Mouse (Mus musculus): ENCODE measurements around the gene Sec16a. TPM values are rescaled to one million over a fixed set of nuclear protein-coding genes. Genes with fewer than 3 reads are reported as not detected.
A peak's percentile ranks its signal among the peaks of the same experiment; 100 is the strongest.

The Sec16a gene
- polyA plus RNA-seq, 1 experiment from 2014 or later: 23.2 TPM

DNA sequence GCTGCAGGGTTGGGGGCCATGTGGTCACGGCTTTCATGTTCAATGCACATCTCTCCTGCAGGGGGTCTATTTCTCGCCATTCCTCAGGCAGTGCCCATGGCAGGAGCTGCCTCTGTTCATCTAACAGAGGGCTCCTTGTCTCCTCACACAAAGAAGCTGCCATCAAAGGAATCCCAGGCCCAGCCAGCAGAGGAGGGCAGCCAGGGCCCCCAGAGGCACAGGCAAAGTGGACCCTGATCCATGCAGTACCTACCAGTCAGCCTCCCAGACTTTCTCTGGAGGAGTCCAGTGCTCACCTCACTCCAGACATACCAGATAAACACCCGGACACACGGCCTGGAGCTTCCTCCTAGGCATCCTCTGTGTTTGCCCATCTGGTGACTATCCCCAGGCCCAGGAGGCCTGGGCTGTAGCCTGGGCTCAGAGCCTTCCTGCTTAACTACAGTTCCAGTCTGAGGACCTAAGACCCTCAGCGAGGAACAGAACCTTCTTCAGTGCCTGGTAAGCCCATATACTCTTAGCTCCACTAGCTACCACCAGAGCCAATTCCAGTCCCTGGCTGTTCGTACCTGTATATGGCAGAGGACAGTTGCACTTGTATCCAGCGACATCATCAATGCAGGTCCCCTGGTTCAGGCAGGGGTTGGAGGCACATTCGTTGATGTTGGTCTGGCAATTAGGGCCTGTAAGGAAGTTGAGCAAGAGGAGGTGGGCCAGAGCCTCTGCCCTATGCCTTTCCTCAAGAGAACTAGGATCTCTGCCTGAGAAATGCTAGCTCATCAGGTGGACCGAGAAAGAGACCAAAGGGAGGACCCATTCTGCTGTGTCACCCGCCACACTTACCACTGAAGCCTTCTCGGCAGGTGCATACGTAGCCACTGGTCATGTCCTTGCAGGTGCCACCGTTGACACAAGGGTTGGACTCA lies 30.8 kb upstream of the Sec16a start:
- peak overlapping the region; percentile 38 for H3K9ac ChIP-seq (ENCODE audit: low read length)
- no peaks in the 10 kb centered on the region for H3K27me3 ChIP-seq (ENCODE audit: control insufficient read depth, insufficient read depth, low read depth, low read length)
- no peak overlapping the region for H3K4me3 ChIP-seq (ENCODE audit: low read length)
- peaks cover 2% of the 10 kb centered on the region; the same call in 1 of the 2 replicates for H3K4me1 ChIP-seq (replicated peaks; ENCODE audit: control insufficient read depth, insufficient read depth, low read length)
- H3K9me3 ChIP-seq (ENCODE audit: control insufficient read depth, low read length): no peaks in the 10 kb centered on the region
- H3K36me3 ChIP-seq (ENCODE audit: control insufficient read depth, insufficient read depth, low read length): peaks cover 72% of the 10 kb centered on the region
- no peak overlapping the region for H3K4me2 ChIP-seq (ENCODE audit: low read depth, low read length)
- 66% methylated on average over 13 of the region's 13 CpGs for WGBS
- peak overlapping the region; percentile 89 for H3K27ac ChIP-seq (ENCODE audit: low read length)
- ATAC-seq (ENCODE audit: low read depth): no peak

- Histone ChIP-seq H3K36me3 (ENCODE audit: control insufficient read depth, insufficient read depth, low read length) (peaks cover 72% of the 10 kb centered on the region), H3K27ac (ENCODE audit: low read length) (peak overlapping the region; percentile 89), H3K4me2 (ENCODE audit: low read depth, low read length) (no peak overlapping the region), H3K9me3 (ENCODE audit: control insufficient read depth, low read length) (no peaks in the 10 kb centered on the region), H3K4me1 (replicated peaks; ENCODE audit: control insufficient read depth, insufficient read depth, low read length) (peaks cover 2% of the 10 kb centered on the region; the same call in 1 of the 2 replicates), H3K4me3 (ENCODE audit: low read length) (no peak overlapping the region), H3K27me3 (ENCODE audit: control insufficient read depth, insufficient read depth, low read depth, low read length) (no peaks in the 10 kb centered on the region), H3K9ac (ENCODE audit: low read length) (peak overlapping the region; percentile 38)
- 29% methylated on average over 9 of the region's 9 CpGs for WGBS
- peak; percentile 73 for ATAC-seq (ENCODE audit: low read depth)
Measured at GRCm38 (mm10) chr2:26474789-26475504, 29.9 kb upstream of the Sec16a start.

DNA sequence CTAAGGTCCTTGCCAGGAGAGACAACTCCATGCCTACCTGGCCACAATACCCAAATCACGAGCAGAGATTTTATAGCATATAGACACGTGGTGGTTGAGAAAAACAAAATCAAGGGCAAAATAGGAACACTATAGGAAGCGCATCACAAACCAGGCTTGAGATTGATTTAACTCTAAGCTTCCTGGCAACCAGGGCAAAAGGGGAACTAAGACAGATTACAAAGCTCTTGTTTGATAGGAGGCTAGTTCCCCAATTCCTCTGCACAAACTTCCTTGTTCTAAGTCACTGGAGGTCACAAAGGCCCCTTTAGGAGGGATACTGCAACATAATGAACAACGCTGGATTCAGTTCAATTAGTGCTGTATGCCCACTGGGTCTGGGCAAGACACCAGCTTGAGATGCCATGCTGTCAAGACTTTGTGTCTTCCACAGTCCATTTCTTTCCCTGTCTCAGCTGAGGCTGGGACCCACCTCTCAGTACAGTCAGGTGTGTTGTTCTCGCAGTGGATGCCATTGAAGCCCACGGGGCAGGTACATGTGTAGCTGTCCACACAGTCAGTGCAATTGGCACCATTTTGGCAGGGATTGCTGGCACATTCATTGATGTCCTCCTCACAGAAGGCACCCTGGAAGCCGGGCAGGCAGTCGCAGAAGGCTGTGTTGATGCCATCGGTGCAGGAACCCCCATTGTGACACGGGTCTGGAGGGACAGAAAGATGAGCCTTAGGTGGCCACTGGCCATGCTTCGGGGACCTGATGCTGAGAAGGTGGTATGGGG lies 27.5 kb upstream of the Sec16a start:
- H3K27me3 ChIP-seq (ENCODE audit: control insufficient read depth, insufficient read depth, low read depth, low read length): no peaks in the 10 kb centered on the region
- H3K27ac ChIP-seq (ENCODE audit: low read length): no peak overlapping the region
- H3K9me3 ChIP-seq (ENCODE audit: control insufficient read depth, low read length): no peaks in the 10 kb centered on the region
- peaks cover 71% of the 10 kb centered on the region for H3K36me3 ChIP-seq (ENCODE audit: control insufficient read depth, insufficient read depth, low read length)
- ATAC-seq (ENCODE audit: low read depth): no peak
- WGBS: 90% methylated on average over 11 of the region's 11 CpGs
- H3K4me1 ChIP-seq (replicated peaks; ENCODE audit: control insufficient read depth, insufficient read depth, low read length): peaks cover 2% of the 10 kb centered on the region; the same call in 1 of the 2 replicates
- H3K9ac ChIP-seq (ENCODE audit: low read length): no peak overlapping the region
- no peak overlapping the region for H3K4me2 ChIP-seq (ENCODE audit: low read depth, low read length)
- no peak overlapping the region for H3K4me3 ChIP-seq (ENCODE audit: low read length)

DNA sequence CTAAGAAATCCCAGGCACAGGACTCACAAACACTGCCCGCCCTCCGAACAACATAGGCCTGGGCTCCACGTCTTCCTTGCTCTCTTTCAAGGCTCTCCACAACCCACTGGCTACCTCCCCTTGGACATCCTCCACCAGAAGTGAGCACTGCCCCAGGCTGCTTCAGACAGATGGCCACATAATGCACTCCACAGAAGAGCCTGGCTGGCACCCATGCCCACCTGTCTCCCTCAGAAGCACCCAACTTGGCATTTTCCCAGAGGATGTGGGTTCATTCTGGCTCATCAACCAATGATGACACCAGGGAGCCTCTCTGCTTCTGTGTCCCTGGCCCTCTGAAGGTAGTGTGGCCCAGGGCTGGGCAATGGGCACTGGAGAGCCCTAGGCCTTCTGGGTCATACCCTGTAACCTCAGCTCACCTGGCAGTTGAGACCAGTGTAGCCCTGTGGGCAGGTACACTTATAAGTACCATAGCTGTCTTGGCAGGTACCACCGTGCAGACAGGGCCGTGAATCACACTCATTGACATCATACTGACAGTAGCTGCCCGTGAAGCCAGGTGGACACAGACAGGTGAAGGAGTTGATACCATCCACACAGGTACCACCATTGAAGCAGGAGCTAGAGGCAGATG lies 26.8 kb upstream of the Sec16a start:
- no peaks in the 10 kb centered on the region for H3K27me3 ChIP-seq (ENCODE audit: control insufficient read depth, insufficient read depth, low read depth, low read length)

DNA sequence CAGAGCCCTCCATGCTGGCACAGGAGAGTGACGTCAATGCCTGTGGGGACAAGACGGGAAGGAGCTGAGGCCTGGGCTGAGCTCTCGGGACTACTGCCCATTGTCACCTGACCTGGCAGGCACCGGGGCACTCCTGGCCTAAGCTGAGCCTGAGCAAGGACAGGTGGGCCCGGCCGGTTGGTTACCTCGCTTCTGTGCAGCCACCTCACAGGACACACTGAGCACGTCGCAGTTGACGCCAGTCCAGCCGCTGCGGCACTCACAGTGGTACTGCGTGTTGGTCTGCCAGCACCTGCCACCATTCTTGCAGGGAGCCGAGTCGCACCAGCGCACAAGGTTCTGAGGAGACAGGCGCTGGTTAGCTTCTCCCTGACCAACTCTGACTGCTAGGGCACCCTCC lies 26.0 kb upstream of the Sec16a start:
- Histone ChIP-seq H3K9ac (ENCODE audit: low read length) (no peak overlapping the region), H3K4me2 (ENCODE audit: low read depth, low read length) (no peak overlapping the region), H3K27me3 (ENCODE audit: control insufficient read depth, insufficient read depth, low read depth, low read length) (no peaks in the 10 kb centered on the region), H3K4me3 (ENCODE audit: low read length) (no peak overlapping the region), H3K27ac (ENCODE audit: low read length) (no peak overlapping the region), H3K36me3 (ENCODE audit: control insufficient read depth, insufficient read depth, low read length) (peaks cover 76% of the 10 kb centered on the region), H3K4me1 (replicated peaks; ENCODE audit: control insufficient read depth, insufficient read depth, low read length) (peaks cover 2% of the 10 kb centered on the region; the same call in 1 of the 2 replicates), H3K9me3 (ENCODE audit: control insufficient read depth, low read length) (no peaks in the 10 kb centered on the region)
- WGBS: 86% methylated on average over 17 of the region's 17 CpGs
- ATAC-seq (ENCODE audit: low read depth): no peak

More for the DNA sequence above, 26.8 kb upstream of the Sec16a start:
- ATAC-seq (ENCODE audit: low read depth): no peak
- 87% methylated on average over 6 of the region's 6 CpGs for WGBS
- H3K9me3 ChIP-seq (ENCODE audit: control insufficient read depth, low read length): no peaks in the 10 kb centered on the region
- peaks cover 74% of the 10 kb centered on the region for H3K36me3 ChIP-seq (ENCODE audit: control insufficient read depth, insufficient read depth, low read length)
- H3K9ac ChIP-seq (ENCODE audit: low read length): no peak overlapping the region
- peaks cover 2% of the 10 kb centered on the region; the same call in 1 of the 2 replicates for H3K4me1 ChIP-seq (replicated peaks; ENCODE audit: control insufficient read depth, insufficient read depth, low read length)
- no peak overlapping the region for H3K4me2 ChIP-seq (ENCODE audit: low read depth, low read length)
- H3K4me3 ChIP-seq (ENCODE audit: low read length): no peak overlapping the region
- H3K27ac ChIP-seq (ENCODE audit: low read length): no peak overlapping the region

GRCm38 (mm10) chr2:26468376-26468775 lies 23.4 kb upstream of the Sec16a start:
- Histone ChIP-seq H3K27me3 (ENCODE audit: control insufficient read depth, insufficient read depth, low read depth, low read length) (no peaks in the 10 kb centered on the region), H3K27ac (ENCODE audit: low read length) (no peak overlapping the region), H3K4me2 (ENCODE audit: low read depth, low read length) (no peak overlapping the region), H3K9me3 (ENCODE audit: control insufficient read depth, low read length) (no peaks in the 10 kb centered on the region), H3K4me3 (ENCODE audit: low read length) (no peak overlapping the region), H3K4me1 (replicated peaks; ENCODE audit: control insufficient read depth, insufficient read depth, low read length) (no peaks in the 10 kb centered on the region), H3K36me3 (ENCODE audit: control insufficient read depth, insufficient read depth, low read length) (peaks cover 82% of the 10 kb centered on the region), H3K9ac (ENCODE audit: low read length) (no peak overlapping the region)
- no peak for ATAC-seq (ENCODE audit: low read depth)
- WGBS: 92% methylated on average over 15 of the region's 15 CpGs

- Histone ChIP-seq H3K36me3 (ENCODE audit: control insufficient read depth, insufficient read depth, low read length) (peaks cover 72% of the 10 kb centered on the region), H3K4me2 (ENCODE audit: low read depth, low read length) (no peak overlapping the region), H3K27ac (ENCODE audit: low read length) (no peak overlapping the region), H3K9ac (ENCODE audit: low read length) (no peak overlapping the region), H3K4me3 (ENCODE audit: low read length) (no peak overlapping the region), H3K9me3 (ENCODE audit: control insufficient read depth, low read length) (no peaks in the 10 kb centered on the region), H3K27me3 (ENCODE audit: control insufficient read depth, insufficient read depth, low read depth, low read length) (no peaks in the 10 kb centered on the region), H3K4me1 (replicated peaks; ENCODE audit: control insufficient read depth, insufficient read depth, low read length) (peaks cover 21% of the 10 kb centered on the region)
- ATAC-seq (ENCODE audit: low read depth): no peak
- WGBS: 93% methylated on average over 6 of the region's 6 CpGs
Measured at GRCm38 (mm10) chr2:26463412-26463811, 18.4 kb upstream of the Sec16a start.

DNA sequence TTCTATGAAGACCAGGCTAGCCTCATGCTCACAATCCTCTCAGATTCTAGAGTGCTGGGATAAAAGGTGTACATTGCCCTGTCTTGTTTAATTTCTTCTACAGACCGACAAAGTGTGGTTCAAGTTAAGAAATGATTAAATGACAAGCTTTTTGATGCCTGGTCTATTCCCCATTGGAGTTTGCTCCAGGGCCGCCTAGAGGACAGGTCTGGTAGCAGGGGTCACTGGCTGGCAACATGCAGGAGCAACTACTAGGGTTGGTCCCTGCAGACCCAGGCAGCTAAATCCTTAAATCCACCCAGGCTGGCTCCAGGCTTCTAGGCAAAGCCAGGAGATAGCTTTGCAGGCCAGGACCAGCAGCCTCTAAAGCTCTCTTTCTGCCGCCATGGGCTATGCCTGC lies 18.0 kb upstream of the Sec16a start:
- H3K4me3 ChIP-seq (ENCODE audit: low read length): no peak overlapping the region
- H3K27me3 ChIP-seq (ENCODE audit: control insufficient read depth, insufficient read depth, low read depth, low read length): no peaks in the 10 kb centered on the region
- H3K9ac ChIP-seq (ENCODE audit: low read length): no peak overlapping the region
- peaks cover 67% of the 10 kb centered on the region for H3K36me3 ChIP-seq (ENCODE audit: control insufficient read depth, insufficient read depth, low read length)
- no peak overlapping the region for H3K4me2 ChIP-seq (ENCODE audit: low read depth, low read length)
- H3K9me3 ChIP-seq (ENCODE audit: control insufficient read depth, low read length): no peaks in the 10 kb centered on the region
- 74% methylated on average over 3 of the region's 3 CpGs for WGBS
- no peak overlapping the region for H3K27ac ChIP-seq (ENCODE audit: low read length)
- peaks cover 25% of the 10 kb centered on the region for H3K4me1 ChIP-seq (replicated peaks; ENCODE audit: control insufficient read depth, insufficient read depth, low read length)
- ATAC-seq (ENCODE audit: low read depth): no peak
